Mouse (Mus musculus): Measurements from ENCODE around the gene Nr2c1.
A peak's percentile ranks its signal among the peaks of the same experiment; 100 is the strongest.

The Nr2c1 gene

GRCm38 (mm10) chr10:94140227-94140931 lies 7.4 kb upstream of the Nr2c1 start:
- DNase-seq, result no peak

DNA sequence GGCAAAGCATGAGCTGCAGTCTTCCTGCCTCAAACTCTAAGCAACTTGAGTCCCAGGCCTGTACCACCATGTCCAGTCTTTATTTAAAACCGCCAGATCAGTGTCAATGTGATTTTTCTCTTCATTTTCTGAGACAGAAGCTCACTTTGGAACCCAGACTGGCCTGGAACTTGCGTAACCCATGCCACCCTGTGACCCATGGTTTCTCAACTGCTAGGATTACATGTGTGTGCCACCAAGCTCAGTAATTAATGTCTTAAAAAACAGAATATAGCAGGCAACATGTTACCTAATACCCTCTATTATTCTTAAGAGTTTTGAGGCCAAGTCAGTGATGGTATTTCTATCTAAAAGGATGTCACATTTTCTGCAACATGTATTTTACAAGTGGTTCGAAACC lies 5.4 kb upstream of the Nr2c1 start:
- DNase-seq, result no peak

DNA sequence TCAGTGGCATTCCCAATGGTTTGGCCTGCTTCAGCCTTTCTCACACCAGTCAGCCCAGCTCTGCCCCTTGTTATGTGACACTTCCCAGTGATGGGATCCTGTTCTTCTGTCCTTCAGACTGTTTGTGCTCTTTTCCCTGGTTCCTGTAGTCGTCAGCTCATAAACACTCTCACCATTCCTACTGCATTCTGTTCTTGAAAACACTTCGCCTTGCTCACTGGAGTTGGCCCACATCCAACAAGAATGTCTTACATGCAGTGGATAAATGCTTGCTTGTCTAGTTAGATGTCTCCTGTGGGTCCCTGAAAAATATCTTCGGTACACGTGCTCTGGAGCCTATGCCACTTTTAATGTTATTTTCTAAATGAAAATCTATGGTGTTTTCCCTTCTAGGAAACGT lies 3.2 kb upstream of the Nr2c1 start:
- DNase-seq, result peak in 1 of 2 experiments; percentile 25

DNA sequence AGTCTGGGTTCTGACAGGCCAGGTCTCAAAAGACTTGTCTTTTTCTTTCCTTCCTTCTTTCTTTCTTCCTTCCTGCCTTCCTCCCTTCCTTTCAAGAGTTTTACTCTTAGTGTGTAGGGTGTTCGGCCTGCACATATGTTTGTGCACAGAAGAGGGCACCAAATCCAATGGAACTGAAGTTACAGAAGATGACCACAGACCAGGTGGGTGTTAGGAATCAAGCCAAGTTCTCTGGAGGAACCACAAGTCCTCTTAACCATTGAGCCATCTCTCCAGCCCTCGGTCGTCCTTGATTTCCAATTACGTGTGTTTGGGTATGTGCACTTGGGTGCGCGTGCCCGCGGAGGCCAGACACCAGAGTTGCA lies 450 bp upstream of the Nr2c1 start:
- no peak for DNase-seq

DNA sequence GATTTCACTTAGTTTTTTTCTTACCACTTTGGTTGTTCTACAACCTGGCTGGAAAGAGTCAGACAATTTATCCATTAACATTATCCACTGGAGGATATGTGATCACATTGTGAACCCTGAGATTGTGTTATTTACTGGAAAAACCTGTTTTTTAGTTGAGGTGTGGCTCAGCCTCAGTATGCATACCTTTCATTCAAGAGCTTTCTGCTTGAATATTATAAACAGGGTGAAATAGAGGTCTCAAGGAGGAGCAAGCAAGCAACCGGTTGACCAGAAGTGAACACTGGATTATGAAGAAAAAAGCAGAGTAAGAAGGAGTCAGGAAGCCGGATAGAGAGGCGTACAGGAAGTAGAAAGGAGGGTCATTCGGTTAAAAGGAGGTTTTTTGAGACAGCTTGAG lies 3.7 kb downstream of the Nr2c1 start:
- no peak for DNase-seq

DNA sequence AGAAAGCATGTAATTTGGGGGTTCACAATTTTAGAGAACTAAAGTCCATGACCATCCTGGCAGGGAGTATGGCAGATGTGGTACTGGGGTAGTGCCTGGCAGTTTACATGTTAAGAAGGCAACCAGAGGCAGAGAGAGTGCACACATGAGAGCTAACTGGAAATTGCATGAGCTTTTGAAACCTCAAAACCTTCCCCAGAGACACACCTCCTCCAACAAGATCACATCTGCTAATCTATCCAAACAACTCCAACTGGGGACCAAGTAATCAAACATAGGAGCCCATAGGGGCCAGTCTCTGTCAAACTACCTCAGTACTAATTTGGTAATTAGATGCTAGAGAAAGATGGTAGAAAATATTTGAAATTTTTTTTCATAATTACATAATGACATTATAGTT lies 6.0 kb downstream of the Nr2c1 start:
- no peak for DNase-seq

- DNase-seq, result no peak
Measured at GRCm38 (mm10) chr10:94158962-94159361, 11.1 kb downstream of the Nr2c1 start.

DNA sequence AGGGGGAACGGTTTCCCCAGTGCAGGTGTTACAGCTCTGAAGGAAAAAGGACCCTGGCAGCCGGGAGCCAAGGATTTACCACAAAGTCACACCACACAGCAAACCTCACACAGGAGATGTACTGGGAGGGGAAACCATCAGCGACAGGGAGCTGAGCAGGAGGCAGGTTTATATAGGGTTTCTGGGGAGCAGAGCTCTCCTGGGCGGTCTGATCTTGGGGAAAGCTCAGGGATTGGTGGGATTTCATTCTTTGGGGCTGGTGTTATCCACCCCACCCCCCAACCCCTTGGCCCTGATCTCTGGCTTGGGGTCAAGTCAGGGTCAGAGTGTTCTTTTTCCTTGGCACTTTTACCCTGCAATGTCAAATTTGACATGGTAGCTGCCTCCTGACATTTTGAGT lies 11.6 kb downstream of the Nr2c1 start:
- DNase-seq, result no peak

GRCm38 (mm10) chr10:94161051-94161765 lies 13.4 kb downstream of the Nr2c1 start:
- no peak for DNase-seq

- DNase-seq, result no peak
Measured at GRCm38 (mm10) chr10:94162031-94162430, 14.2 kb downstream of the Nr2c1 start.

- DNase-seq, result no peak
Measured at GRCm38 (mm10) chr10:94164104-94164845, 16.5 kb downstream of the Nr2c1 start.

- no peak for DNase-seq
Measured at GRCm38 (mm10) chr10:94165426-94165825, 17.6 kb downstream of the Nr2c1 start.

GRCm38 (mm10) chr10:94167051-94167750 lies 19.4 kb downstream of the Nr2c1 start:
- peak; percentile 42 to 58 for DNase-seq

DNA sequence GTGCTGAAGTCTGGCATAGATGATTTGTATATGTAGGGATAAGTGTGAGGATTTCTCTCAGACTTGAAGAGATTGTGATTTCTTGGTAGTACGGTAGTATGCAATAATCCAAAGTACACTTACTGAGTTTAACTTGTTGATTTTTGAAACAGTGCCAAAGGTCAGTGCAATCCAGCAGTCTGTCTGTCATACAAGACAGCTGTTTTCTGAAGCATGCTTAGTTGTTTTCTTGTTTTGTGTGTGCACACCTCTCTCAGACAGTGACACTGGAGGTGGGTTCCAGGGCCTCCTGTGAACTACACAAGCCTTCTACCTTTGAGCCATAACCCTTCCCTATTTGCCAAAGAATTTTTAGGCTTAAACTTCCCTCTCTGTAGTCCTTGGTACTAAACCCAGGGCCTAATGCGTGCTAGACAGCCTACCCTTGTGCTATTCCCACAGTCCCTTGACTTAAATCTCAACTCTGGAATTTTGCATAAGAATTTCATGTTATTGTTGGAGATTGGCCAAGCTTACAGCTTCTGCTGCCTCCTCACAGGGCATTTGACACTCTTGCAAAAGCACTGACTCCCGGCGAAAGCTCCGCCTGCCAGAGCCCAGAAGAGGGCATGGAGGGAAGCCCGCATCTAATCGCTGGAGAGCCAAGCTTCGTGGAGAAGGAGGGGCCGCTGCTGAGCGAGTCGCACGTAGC lies 23.8 kb downstream of the Nr2c1 start:
- DNase-seq, result peak in 1 of 2 experiments; percentile 16

DNA sequence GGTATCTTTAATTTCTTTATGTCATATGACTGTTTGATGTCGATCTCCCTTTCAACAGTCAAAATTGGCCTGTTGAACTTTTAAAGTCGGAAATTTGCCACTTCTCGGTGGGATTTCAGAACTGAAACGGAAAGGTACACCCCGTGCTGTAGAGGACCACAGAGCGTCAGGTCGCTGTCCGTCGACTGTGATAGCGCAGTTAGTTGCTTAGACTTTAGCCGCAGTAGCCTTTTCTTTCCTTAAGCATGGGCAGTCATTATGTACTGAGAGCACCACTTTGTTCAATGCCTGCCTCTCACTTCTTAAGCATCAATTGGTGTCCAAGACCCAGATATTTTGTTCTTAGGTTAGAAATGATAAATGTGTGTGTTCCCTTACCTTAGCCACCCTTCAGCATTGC lies 24.3 kb downstream of the Nr2c1 start:
- DNase-seq, result no peak

- peak in 1 of 2 experiments; percentile 16 for DNase-seq
Measured at GRCm38 (mm10) chr10:94172706-94173105, 24.9 kb downstream of the Nr2c1 start.

- DNase-seq, result no peak
Measured at GRCm38 (mm10) chr10:94174652-94175051, 26.8 kb downstream of the Nr2c1 start.

- DNase-seq, result no peak
Measured at GRCm38 (mm10) chr10:94183199-94183598, 35.4 kb downstream of the Nr2c1 start.

- DNase-seq, result peak; percentile 96 to 97
Measured at GRCm38 (mm10) chr10:94198482-94199405, 50.9 kb downstream of the Nr2c1 start, which contains the start of gene Ndufa12. TSS of gene Ndufa12 (plus strand) at chr10:94198720.

- no peak for DNase-seq
Measured at GRCm38 (mm10) chr10:94204973-94205372, 57.1 kb downstream of the Nr2c1 start.

All from cerebellum, postnatal 10 days (tissue).